Mouse (Mus musculus) hematopoietic multipotent progenitor cell, adult 10-12 weeks (in vitro differentiated cells): ENCODE results near the gene Slc19a2. TPM values are rescaled to one million over a fixed set of nuclear protein-coding genes. Genes with fewer than 3 reads are reported as not detected.

Source experiments
- polyA plus RNA-seq: library from polyadenylated mRNA; stranded (reverse); fragments of >175 nt; gene quantifications from 2 replicates; pipeline ENCODE4 v1.2.3, GENCODE M21; 2012; ENCODE audit warnings: low replicate concordance

The Slc19a2 gene
- 4.8 and 7.8 TPM in 2 replicates for polyA plus RNA-seq

DNA sequence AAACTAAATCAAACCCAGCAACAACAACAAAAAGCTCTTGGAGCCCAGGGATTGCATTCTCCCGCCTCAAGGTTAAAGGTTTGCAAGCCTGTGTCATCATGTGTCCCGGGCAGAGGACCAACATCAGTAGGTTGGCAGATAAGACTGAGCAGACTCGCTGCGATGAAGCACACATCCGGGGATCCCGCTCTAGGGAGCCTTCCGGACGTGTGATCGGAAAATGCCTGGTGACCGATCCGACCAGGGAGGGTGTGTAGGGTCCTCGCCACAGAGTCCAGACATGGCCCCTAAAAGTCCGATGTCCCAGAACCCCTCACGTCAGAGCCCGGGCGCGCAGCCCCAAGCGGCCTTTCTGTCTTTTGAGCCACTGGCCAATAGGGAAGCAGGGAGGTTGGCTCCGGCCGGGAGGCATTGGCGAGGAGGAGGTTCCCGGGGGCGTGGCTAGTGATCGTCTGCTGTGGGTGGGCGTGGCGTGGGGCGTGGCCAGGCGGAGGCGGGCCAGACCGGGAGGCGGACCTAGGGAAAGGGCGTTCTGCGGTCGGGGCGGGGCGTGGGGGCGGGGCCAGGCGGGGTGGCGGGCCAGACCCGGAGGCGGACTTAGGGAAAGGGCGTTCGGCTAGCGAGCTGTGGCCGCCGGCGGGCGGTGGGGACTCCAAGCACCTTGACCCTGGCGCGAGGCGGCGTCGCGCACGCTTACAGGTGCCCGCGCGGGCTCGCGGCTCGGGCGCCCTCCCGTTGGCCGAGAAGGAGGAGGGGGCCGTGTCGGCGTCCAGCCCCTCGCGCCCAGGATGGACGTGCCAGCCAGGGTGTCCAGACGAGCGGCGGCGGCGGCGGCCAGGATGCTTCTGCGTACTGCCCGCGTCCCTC is at the start of gene Slc19a2:
Gene Slc19a2, plus strand, starts transcription at position 582 of the 867 bp plus-strand sequence.

DNA sequence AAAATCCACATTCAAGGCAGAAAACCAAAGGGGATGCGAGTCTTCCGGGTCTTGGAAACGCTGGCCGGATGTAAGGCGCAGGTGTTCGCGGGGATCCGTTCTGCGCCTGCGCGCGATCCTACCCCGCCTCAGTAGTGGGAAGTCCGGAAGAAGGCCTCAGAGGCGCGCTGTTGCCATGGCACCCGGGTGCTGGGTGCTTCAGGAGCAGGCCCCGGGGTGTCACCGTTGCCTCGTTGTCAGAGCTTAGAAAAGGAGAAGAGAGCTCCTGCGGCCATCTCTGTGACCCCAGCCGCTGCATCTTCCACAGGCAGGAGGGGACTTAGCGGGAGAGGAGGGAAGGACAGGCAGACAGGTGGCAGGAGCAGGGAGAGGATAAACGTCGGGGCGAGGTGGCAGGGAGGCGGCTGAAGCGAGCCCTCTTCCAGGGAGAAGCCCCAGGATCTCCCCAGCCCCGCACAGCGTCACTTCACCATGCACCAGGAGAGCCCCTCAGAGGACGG is 26.7 kb downstream of the Slc19a2 start, which contains the start of gene Ccdc181:
Gene Ccdc181, plus strand, starts transcription at position 131 of the 500 bp plus-strand sequence.

DNA sequence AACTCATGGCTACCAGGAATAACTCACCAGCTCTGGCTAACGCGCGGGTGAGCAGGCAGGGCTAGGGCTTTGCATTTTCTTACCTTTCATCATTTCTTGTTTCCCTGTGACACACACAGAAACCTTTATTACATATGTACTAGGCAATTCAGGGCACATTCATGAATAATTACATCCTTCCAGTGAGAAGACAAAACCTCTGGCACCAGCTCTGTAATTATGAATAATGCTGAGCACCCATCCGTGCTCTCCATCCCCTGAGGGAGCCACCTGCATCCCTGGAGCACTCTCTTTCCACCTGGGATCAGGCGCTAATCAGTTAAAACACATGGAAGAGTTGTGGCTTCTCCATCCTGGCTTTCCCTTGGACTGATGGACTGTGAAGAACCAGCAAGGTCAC is 55.0 kb downstream of the Slc19a2 start, which contains the start of gene Nme7:
Gene Nme7, plus strand, starts transcription at position 301 of the 400 bp plus-strand sequence.

DNA sequence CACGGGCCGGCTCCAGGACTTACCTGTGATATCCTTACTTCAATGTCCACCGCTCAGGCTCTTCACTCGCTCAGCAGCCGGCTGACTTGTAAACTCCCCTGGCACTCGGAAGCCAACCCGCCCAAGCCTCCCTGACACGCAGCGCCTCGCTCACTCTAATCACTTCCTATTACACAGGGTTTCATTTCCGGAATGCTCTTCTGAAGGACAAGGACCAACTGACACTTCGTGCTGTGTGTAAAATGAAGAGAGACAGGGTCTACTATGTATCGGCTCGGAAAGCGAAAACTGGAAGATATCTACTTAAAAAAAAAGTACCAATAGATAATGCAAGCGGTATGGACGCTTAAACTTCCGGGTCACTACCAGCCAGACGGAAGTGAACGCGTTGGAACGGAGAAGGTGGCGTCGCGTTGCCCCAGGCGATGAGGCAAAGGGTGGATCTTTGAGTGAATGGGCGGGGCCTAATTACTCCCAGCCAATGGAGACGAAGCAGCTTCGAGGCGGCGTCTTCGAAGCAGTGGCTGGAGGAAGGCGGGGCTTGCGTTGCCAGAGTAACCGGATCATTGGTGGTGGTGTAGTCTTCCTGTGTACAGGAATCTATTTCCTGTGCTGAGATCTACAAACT is 58.4 kb downstream of the Slc19a2 start, which contains the start of gene Blzf1:
Gene Blzf1, minus strand, starts transcription at position 366 of the 628 bp plus-strand sequence.

Other genes starting within 250 kb of the Slc19a2 start
- gene Sele, start 200.8 kb upstream of the Slc19a2 start, polyA plus RNA-seq, result 0.03 TPM in 1 of 2 replicates, not detected in the other
- gene Sell, start 187.1 kb upstream of the Slc19a2 start, polyA plus RNA-seq, result 42.7 and 130 TPM in 2 replicates
- 0.59 and 0.88 TPM in 2 replicates for gene Selp, start 133.8 kb upstream of the Slc19a2 start, polyA plus RNA-seq
- gene F5, start 97.2 kb upstream of the Slc19a2 start, polyA plus RNA-seq, result 0.75 and 0.79 TPM in 2 replicates
- gene Ccdc181, start 26.5 kb downstream of the Slc19a2 start, polyA plus RNA-seq, result 1.2 and 3.5 TPM in 2 replicates
- gene Nme7, start 55.1 kb downstream of the Slc19a2 start, polyA plus RNA-seq, result 0.77 and 1.4 TPM in 2 replicates
- gene Blzf1, start 58.4 kb downstream of the Slc19a2 start, polyA plus RNA-seq, result 0.74 and 2.0 TPM in 2 replicates
- 33.9 and 94.4 TPM in 2 replicates for gene Atp1b1, start 209.3 kb downstream of the Slc19a2 start, polyA plus RNA-seq